Mouse (Mus musculus): ENCODE data around the gene Akt3.

DNA sequence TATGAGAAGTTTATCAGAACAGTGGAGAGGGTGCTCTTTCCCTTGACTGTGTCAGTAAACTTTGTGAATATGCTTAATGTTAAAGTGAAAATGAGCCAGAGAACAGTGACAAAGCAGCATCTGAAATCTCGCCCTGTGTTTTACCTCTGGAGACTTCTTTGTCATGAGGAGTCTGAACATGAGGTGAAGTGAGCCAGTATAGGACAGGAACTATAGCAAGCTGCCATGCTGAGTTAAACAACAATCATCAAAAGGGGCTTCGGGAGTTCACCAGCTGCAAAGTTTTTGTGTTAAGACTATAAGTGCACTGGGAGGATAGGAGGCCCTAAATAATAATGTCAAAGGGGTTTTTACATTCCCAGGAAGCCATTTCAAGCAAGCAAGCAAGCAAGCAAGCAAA lies 71.3 kb downstream of the Akt3 start:
- TF ChIP-seq EP300 (IDR thresholded peaks at IDR 0.05) (no peak), CTCF (IDR thresholded peaks at IDR 0.05) (no peak)
